Mouse (Mus musculus): ENCODE measurements around the gene Ifna16.

DNA sequence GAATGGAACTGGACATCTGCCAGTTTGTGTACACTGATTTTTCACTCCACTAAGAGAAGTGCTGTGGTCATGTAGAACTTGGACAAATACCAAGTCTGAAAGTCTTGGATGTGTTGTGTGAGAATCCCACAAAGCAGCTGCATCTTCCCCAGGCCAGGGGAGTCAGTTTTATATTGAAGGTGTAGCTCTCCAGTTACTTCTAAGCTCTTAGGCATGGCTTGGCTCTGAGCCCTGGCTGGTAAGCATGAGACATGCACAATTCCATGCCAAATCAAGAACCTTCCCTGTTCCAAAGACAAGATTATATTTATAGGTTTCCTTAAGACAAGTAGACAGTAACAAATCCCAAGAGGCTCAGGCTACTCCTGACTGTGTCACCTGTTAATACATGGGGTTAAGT lies 38.3 kb upstream of the Ifna16 start:
- no peak for TF ChIP-seq POLR2A (IDR thresholded peaks at IDR 0.05; ENCODE audit: borderline replicate concordance, low read depth, low read length)
- TF ChIP-seq CTCF (IDR thresholded peaks at IDR 0.05; ENCODE audit: low read depth, low read length) = no peak

All from bone marrow macrophage, adult 2 months (primary cell).